Mouse (Mus musculus): ENCODE data around the gene Ppp1r16b.

- TF ChIP-seq POLR2A (IDR thresholded peaks at IDR 0.05; ENCODE audit: low read depth, low read length) (no peak), CTCF (conservative IDR thresholded peaks at IDR 0.05; ENCODE audit: insufficient read depth, insufficient read length, low read depth, low read length) (no peak)
Measured at GRCm38 (mm10) chr2:158774886-158775285, 109.7 kb downstream of the Ppp1r16b start.

Data from kidney, adult 2 months (tissue).